Mouse (Mus musculus) layer of hippocampus, adult 6 months (tissue): ENCODE data around the gene Meltf. TPM values are rescaled to one million over a fixed set of nuclear protein-coding genes. Genes with fewer than 3 reads are reported as not detected.

ENCODE experiments used
- long read RNA-seq, 2 experiments: library from polyadenylated mRNA; unstranded; transcript quantifications; one replicate each; pipeline ENCODE4 v2.0.0; 2019 to 2020
- polyA plus RNA-seq: library from polyadenylated mRNA; unstranded; fragments of <200 nt; fragmentation: Nextera tagmentation; gene quantifications from 2 replicates; pipeline ENCODE4 v1.2.3, GENCODE M21; 2021

Meltf gene
- polyA plus RNA-seq: 0.15 and 0.30 TPM in 2 replicates
- long read RNA-seq, experiment 1, partial matches to known transcripts: 0 of 1 reads
- long read RNA-seq, experiment 1, other reads (novel, unspliced or antisense): 1 of 1 reads
- long read RNA-seq, experiment 2: 0 reads

DNA sequence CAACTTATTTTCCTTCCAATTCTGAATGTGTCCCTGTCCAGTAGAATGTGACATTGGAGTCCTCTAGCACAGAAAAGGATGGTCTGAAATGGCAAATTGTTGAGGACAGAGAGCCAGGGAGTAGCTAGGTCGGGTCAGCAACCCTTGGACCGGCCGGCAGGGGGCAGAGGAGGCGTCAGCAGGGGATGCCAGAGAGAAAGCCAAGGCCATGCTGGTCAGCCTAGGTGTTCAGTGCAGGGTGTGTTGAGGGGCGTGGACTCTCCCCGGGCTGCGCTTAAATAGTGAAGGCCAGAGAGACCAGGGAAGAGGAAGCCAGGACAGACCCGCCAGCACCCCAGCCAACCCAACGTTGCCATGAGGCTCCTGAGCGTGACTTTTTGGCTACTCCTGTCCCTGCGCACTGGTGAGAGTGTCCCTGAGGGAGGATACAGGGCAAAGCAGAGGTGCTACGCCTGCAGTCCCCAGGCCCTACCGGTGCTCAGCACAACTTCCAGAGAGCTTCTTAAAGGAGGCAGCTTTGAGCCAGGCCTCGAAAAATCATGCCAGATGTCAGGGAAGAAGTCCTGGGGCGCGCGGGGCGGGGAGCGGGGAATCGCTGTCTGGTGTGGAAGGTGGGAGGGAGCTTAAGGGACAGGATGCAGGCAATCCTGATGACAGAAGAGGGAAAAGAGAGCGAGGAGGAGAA is at the start of gene Meltf:
Gene Meltf, plus strand, starts transcription at position 238 of the 685 bp plus-strand sequence.

DNA sequence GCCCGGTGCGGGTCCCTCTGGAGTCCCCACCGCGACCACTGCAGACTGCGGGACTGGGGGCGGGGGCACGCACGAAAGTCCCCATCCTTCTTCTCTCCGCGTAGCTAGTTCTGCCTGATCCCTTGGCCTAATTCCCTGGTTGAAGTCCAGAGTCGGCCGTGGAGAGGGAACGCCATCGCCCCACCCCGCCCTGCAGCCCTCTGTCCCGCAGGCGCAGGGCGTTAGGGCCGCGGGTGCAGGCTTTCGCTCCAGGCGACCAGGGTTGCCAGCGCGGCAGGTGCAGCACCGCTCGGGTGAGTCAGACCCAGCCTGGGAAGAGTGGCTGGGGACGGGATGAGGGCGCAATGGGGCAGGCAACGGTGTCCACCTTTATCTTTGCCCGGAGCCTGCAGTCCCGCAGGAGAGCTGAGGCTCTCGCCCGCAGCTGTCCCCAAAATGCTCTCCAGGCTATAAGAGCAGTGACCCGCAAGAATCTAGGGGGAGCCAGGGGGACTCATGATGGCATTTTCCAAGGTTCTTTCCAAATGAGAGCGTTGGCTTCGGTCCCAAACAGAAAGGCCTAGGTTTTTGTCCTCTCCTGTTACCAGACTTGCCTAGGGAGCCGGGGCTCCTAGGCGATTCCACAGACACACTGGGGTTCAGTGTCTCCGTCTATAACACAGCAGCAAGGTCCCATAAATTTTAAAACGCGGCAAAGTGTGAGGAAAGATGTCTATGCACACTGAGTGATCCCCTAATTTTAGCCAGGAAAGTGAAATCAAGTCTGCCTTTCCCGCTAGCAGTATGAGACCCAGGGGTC is 55.3 kb downstream of the Meltf start, which contains the start of gene Pigz:
Gene Pigz, plus strand, starts transcription at position 101 of the 799 bp plus-strand sequence.

DNA sequence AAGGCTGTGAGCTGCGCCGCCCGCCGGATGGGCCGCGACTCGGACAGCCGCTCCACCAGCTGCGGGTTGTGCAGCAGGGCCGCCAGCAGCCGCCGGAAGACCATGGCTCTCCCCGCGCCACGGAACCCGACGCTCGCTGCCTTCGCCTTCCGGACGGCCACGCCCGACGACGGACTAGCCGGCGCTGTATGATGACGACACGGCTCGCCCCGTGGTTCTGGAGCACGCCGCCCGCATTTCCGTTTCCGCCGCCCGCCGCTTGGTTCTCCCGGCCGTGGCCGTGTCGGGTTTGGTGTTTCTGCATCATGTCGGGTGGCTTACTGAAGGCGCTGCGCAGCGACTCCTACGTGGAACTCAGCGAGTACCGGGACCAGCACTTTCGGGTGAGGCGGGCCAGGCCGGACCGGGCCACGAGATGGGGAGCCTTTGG is 69.8 kb downstream of the Meltf start, which contains the start of the genes 0610012G03Rik and Ncbp2:
Gene 0610012G03Rik, minus strand, starts transcription at position 150 of the 430 bp plus-strand sequence.
Gene Ncbp2, plus strand, starts transcription at position 169 of the 430 bp plus-strand sequence.

Other genes starting within 250 kb of the Meltf start
- gene Dlg1, start 215.4 kb upstream of the Meltf start, polyA plus RNA-seq: 12.8 and 14.4 TPM in 2 replicates
- 27.1 and 27.2 TPM in 2 replicates for gene Pigz, start 55.0 kb downstream of the Meltf start, polyA plus RNA-seq
- gene 0610012G03Rik, start 69.7 kb downstream of the Meltf start, polyA plus RNA-seq: 164 TPM in 2 replicates
- 51.3 and 58.7 TPM in 2 replicates for gene Ncbp2, start 69.7 kb downstream of the Meltf start, polyA plus RNA-seq
- 5.4 and 6.1 TPM in 2 replicates for gene Senp5, start 124.5 kb downstream of the Meltf start, polyA plus RNA-seq
- 11.8 and 12.5 TPM in 2 replicates for gene Pak2, start 200.5 kb downstream of the Meltf start, polyA plus RNA-seq
- gene Pigx, start 220.9 kb downstream of the Meltf start, polyA plus RNA-seq: 42.5 and 48.9 TPM in 2 replicates
- 99.2 and 105 TPM in 2 replicates for gene Cep19, start 221.0 kb downstream of the Meltf start, polyA plus RNA-seq